Mouse (Mus musculus) stomach, embryonic 14.5 days (tissue): ENCODE measurements at regions not wholly inside any gene's neighbourhood (a gene's known extent, or its start where the extent isn't known, plus 50 kb on each side); places are given as distances from the start of the nearest gene placed in this dataset.

Source experiments
- ATAC-seq: fragments of 200-750 bp; cut with Nextera tagmentation; 2 replicates; pipeline ENCODE4 v1.8.0; 2017; ENCODE audit warnings: low read depth, moderate TSS enrichment; ENCODE audit not compliant: insufficient number of reproducible peaks, insufficient read depth, low FRiP score
- H3K27ac ChIP-seq: fragments of 300-500 bp; sonication (generic); 2 replicates; pipeline ENCODE4 v1.5.1; 2014; ENCODE audit warnings: mild to moderate bottlenecking, low read length, moderate library complexity, mixed read lengths
- H3K27me3 ChIP-seq: fragments of 300-500 bp; sonication (generic); 2 replicates; pipeline ENCODE4 v1.6.1; 2014; ENCODE audit warnings: low read length, control low read depth, mixed read lengths; ENCODE audit not compliant: control insufficient read depth, insufficient read depth
- H3K36me3 ChIP-seq: fragments of 300-500 bp; sonication (generic); 2 replicates; pipeline ENCODE4 v1.6.1; 2014; ENCODE audit warnings: mild to moderate bottlenecking, control low read depth, low read length, moderate library complexity, mixed read lengths; ENCODE audit not compliant: control insufficient read depth, insufficient read depth
- H3K4me1 ChIP-seq: fragments of 300-500 bp; sonication (generic); 2 replicates; pipeline ENCODE4 v1.6.1; 2014; ENCODE audit warnings: low read length, control low read depth, mixed read lengths; ENCODE audit not compliant: control insufficient read depth, insufficient read depth
- H3K4me2 ChIP-seq: fragments of 300-500 bp; sonication (generic); replicated peaks from 2 replicates; pipeline ENCODE4 v1.6.1; 2014; ENCODE audit warnings: low read depth, low read length, control low read depth
- H3K4me3 ChIP-seq: fragments of 300-500 bp; sonication (generic); 2 replicates; pipeline ENCODE4 v1.5.1; 2014; ENCODE audit warnings: low read depth, low read length, control low read depth
- H3K9ac ChIP-seq: fragments of 300-500 bp; sonication (generic); replicated peaks from 2 replicates; pipeline ENCODE4 v1.6.1; 2014; ENCODE audit warnings: low read depth, mild to moderate bottlenecking, control low read depth, low read length, moderate library complexity, mixed read lengths
- H3K9me3 ChIP-seq: fragments of 300-500 bp; sonication (generic); 2 replicates; pipeline ENCODE4 v1.6.1; 2016; ENCODE audit warnings: low read depth, low read length, control low read depth; ENCODE audit not compliant: control insufficient read depth
- WGBS: fragments of 180-500 bp; shearing (Covaris S2); extraction: QIAGEN DNeasy Blood & Tissue Kit; methylation state at CpG from one replicate; pipeline ENCODE4 v1.1.7; 2014; 5-methylcytosine and 5-hydroxymethylcytosine counted together

DNA sequence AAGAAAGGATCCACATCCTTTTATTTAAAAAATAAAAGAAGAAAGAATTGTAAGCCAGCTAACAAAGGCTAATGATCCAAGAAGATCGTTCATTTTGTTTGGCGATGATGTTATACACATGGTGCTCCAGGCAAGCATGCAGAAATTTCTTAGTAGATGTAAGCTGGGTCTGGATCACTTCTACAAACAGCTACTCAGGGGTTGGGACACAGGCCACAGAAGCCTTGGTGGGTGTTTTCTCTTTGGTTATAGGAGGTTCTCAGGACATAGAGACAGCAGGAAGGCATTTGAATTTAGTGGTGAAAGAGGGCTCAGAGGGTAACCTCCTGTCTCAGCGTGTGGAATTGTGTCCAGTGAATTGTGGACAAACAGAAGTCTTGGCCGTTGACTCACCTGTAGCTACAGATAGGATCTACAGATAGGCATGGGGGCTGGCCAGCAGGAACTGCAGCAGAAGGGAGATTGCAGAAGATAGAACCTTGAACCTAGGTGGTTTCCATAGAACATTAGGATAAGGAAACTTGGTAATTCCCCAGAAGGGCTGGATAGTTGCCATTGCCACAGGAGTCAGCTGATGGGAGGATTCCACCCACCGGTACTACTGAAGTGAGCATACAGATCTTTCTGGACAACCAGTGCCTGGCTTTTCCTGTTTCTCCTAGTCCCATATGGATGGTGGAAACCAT, 80.5 kb downstream of the Calml3 start:
- 0 out of 2 replicates have a peak, but pooled peaks cover 6% of the 10 kb centered on the region for H3K4me1 ChIP-seq
- H3K27ac ChIP-seq = no peak overlapping the region
- no peak for ATAC-seq
- no peaks in the 10 kb centered on the region for H3K9me3 ChIP-seq
- no peaks in the 10 kb centered on the region for H3K36me3 ChIP-seq
- H3K27me3 ChIP-seq = no peaks in the 10 kb centered on the region
- no peak overlapping the region for H3K9ac ChIP-seq
- 85% methylated on average over 5 of the region's 5 CpGs for WGBS
- H3K4me3 ChIP-seq = no peak overlapping the region
- no peak overlapping the region for H3K4me2 ChIP-seq

DNA sequence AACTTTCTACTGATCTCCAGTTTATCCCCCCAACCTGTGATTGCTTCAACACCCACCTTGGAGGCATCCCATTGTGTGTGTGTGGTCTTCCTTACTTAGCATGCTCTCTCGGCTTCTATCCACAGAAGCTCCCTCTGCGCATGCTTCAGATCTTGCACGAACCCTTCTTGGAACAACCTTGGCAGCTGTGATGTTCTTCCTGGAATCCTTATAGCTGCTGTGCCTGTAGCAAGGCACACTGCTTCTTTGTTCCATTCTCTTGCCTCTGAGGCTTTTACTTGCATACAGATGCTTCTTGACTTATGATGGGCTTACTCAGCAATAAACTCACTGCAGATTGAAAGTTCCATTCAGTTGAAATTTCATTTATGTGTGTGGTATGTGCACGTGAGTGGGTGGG, 81.2 kb downstream of the Asb13 start:
- no peaks in the 10 kb centered on the region for H3K9me3 ChIP-seq
- no peak overlapping the region for H3K27ac ChIP-seq
- 81% methylated on average over 4 of the region's 4 CpGs for WGBS
- no peak overlapping the region for H3K9ac ChIP-seq
- no peak overlapping the region for H3K4me3 ChIP-seq
- H3K4me2 ChIP-seq = no peak overlapping the region
- no peaks in the 10 kb centered on the region for H3K36me3 ChIP-seq
- H3K4me1 ChIP-seq = peaks cover 8% of the 10 kb centered on the region; the same call in 1 of the 2 replicates
- no peaks in the 10 kb centered on the region for H3K27me3 ChIP-seq
- no peak for ATAC-seq

DNA sequence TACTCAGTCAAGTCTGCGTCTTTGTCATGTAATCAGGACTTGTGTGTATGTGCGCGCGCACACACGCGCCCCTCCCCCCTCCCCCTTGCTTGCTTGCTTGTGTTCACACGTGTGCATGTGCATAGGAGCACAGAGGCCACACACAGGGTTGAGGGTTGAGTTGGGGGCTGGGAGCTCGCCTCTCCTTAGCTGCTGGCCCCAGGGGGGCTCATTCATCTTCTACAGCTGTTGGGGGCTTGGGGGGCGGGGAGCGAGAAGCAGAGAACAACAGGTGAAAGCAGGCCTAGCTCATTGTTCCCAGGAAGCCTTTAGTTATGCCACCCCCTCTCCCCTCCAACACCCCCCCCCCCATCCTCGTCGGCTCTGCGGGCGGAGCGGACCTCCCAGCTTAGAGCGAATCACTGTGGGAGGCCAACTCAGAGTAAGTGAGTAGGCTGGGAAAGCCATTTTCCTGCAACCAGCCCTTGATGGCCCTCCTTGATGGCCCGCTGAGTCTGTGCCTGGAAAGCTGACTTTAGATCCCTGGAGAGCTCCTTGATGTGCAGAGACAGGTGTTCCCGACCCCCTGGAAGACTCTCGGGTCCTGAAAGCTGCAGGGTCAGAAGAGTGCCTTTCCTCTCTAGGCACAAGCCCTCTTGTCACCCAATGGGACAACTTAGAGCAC, 78.8 kb downstream of the Asb13 start:
- Histone ChIP-seq H3K4me1 (peaks cover 8% of the 10 kb centered on the region; the same call in 1 of the 2 replicates), H3K4me2 (no peak overlapping the region), H3K9me3 (no peaks in the 10 kb centered on the region), H3K4me3 (no peak overlapping the region), H3K36me3 (no peaks in the 10 kb centered on the region), H3K27me3 (no peaks in the 10 kb centered on the region), H3K9ac (no peak overlapping the region), H3K27ac (no peak overlapping the region)
- no peak for ATAC-seq
- 16% methylated on average over 19 of the region's 19 CpGs for WGBS

DNA sequence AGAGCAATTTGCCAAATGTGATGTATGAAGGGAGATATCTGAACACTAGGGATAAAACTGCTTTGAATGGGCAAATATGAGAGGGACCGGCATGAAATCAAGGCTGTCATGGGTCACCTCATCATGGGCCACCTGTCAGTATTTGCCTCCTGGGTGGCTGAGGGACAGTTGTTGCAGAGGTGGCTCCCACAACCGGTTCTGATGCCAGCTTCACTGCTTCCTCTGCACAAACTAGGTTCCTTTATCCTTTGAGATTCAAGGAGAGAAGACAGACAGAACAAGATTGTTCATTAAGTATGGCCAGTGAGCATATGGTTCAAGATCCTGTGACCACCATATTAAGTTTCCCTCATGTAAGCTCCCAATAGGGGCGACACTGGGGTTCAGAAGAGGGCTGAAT, 78.3 kb downstream of the Asb13 start:
- WGBS = 31% methylated on average over 3 of the region's 3 CpGs

DNA sequence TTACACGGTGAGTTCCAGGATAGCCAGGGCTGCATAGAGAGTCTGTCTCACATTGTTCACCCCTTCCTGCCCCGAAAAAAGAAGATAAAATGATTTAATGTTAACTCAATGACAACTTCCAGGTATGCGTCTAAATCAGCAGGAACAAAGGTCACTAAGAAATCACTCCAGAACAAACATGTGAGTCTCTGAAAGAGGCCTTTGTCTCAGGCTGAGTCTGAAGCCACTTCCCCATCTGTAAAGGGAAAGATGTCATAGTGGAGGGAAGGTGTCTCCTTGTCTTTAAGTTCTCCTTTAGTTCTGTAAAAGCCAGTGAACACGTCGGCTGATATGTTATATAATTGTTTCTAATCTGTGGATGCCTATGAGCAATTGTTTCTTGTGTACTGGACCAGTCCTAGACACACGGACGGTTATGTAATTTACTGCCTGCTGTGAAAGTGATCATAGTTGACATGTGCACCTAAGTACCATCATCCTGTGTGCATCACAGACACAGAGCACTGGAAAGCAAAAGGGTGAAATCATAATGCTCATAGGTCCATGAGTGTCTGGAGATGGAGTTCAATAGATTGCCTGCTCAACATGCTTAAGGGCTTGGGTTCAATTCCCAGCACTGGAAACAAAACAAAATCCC, 76.3 kb downstream of the Asb13 start:
- H3K27ac ChIP-seq = no peak overlapping the region
- no peak overlapping the region for H3K4me2 ChIP-seq
- H3K9ac ChIP-seq = no peak overlapping the region
- H3K27me3 ChIP-seq = no peaks in the 10 kb centered on the region
- no peak overlapping the region for H3K4me3 ChIP-seq
- H3K9me3 ChIP-seq = no peaks in the 10 kb centered on the region
- WGBS = 55% methylated on average over 7 of the region's 7 CpGs
- no peaks in the 10 kb centered on the region for H3K36me3 ChIP-seq
- ATAC-seq = no peak
- H3K4me1 ChIP-seq = peaks cover 8% of the 10 kb centered on the region; the same call in 1 of the 2 replicates

More for the DNA sequence above, 78.3 kb downstream of the Asb13 start:
- ATAC-seq = no peak
- H3K27me3 ChIP-seq = no peaks in the 10 kb centered on the region
- no peak overlapping the region for H3K9ac ChIP-seq
- H3K9me3 ChIP-seq = no peaks in the 10 kb centered on the region
- H3K4me2 ChIP-seq = no peak overlapping the region
- peaks cover 8% of the 10 kb centered on the region; the same call in 1 of the 2 replicates for H3K4me1 ChIP-seq
- H3K4me3 ChIP-seq = no peak overlapping the region
- H3K36me3 ChIP-seq = no peaks in the 10 kb centered on the region
- no peak overlapping the region for H3K27ac ChIP-seq

DNA sequence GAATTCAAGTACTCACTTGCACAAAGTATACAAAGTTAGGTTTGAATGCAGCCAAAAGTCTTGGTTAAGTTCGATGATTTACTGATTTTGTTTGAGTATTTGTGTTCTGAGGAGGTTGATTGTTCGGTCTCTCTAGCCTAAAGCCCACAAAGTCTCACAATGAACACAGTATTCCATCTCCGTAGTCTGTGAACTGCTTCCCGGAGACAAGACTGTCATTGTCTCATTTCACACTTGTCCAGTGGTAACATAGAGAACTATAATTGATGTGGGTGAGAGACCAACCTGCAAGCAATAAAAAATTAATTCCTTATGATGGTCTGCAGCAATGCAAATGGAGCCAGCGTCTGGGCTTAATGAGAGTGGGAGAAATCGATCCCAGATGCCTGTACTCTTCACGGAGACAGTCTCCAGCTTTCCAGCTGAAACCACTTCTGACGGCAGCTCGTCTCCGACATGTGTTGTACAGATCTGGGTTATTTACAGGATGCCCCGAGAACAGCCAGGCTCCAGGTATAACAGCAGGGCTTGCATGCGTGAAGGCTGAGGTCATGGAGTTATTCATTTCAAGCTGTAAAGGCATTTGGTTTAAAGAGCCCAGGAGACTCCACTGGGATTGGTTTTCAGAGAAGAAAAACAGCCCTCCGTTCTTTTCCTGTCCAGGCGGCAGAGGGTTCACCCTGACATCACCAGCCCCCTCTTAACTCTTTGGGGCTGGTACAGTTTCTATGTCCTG, 75.2 kb downstream of the Asb13 start:
- H3K27me3 ChIP-seq = no peaks in the 10 kb centered on the region
- 25% methylated on average over 14 of the region's 14 CpGs for WGBS
- H3K27ac ChIP-seq = peak overlapping the region; percentile 4; the same call in 1 of the 2 replicates
- H3K4me2 ChIP-seq = peak overlapping the region; percentile 17; the same call in 1 of the 2 replicates
- no peaks in the 10 kb centered on the region for H3K36me3 ChIP-seq
- no peak overlapping the region for H3K9ac ChIP-seq
- H3K4me1 ChIP-seq = peaks cover 8% of the 10 kb centered on the region; the same call in 1 of the 2 replicates
- H3K4me3 ChIP-seq = no peak overlapping the region
- H3K9me3 ChIP-seq = no peaks in the 10 kb centered on the region
- ATAC-seq = peak; percentile 58; the same call in 1 of the 2 replicates
